Mouse (Mus musculus): ENCODE results near the gene Gsdme.

Gene Gsdme

DNA sequence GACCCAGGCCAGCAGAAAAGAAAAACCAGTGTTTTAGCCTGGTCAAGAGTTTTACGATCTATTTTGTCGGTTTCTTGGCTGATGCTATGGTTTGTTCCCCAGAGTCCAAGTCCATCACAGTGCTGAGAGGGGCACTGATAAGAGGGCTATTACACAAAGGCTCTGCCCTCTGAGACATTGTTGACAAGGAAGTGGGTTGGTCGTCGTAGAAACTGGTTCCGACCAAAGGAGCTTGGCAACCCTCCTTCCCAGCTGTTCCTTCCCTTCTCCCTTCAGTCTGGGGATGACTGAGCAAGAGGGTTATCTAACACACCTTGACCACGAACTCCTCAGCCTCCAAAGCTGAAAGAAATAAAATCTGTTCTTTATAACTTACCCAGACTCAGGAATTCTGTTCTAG is at the start of gene Gsdme:
Gene Gsdme, minus strand, starts transcription at position 193 of the 400 bp plus-strand sequence.
- in situ Hi-C loops (cut with MboI, MseI): no loop called here

DNA sequence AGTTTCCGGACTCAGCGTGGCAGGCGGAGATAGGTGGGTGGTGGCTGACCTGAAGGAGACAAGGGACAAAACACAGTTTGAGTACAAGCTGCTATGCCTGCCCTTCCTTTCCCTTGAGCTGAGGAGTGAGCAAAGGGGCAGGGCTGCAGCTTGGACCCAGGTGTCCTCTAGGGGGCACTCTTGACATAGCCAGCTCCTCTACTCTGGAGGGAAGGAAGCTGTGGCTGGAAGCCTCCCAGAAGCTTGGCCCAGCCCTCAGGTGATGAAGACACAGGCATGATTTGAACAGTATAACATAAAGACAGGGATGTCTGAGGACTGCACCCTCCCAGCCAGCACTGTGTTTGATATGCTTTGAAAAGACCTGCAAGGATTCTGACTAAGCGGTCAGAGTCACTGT is 49.0 kb upstream of the Gsdme start:
- in situ Hi-C loops (cut with MboI, MseI): no loop called here

DNA sequence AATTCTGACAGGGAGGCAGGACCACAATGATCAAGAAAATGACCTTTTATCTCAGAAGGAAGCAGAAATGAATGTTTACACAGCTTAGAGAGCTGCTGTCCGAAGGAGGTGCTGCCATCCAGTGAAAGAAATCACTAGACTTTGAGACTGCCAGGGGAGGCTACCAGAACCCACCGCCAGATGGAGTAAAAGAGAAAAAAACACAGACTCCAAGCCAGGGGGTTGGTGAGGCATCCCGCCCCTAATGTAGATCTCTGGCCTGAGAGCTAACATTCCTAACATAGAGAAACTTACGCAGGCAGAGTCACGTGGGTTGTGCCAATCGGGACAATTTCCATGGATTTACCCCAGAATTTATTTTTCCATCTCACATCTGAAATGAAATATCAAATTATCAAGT is 45.4 kb upstream of the Gsdme start:
- in situ Hi-C loops (cut with MboI, MseI): loop anchor here (5.0 kb wide), 1 partner anchor 228 kb away; no protein-coding TSS in a partner anchor

GRCm38 (mm10) chr6:50306625-50307024 is 43.0 kb upstream of the Gsdme start:
- in situ Hi-C loops (cut with MboI, MseI): loop anchor here (5.0 kb wide), 1 partner anchor 231 kb away; no protein-coding TSS in a partner anchor

DNA sequence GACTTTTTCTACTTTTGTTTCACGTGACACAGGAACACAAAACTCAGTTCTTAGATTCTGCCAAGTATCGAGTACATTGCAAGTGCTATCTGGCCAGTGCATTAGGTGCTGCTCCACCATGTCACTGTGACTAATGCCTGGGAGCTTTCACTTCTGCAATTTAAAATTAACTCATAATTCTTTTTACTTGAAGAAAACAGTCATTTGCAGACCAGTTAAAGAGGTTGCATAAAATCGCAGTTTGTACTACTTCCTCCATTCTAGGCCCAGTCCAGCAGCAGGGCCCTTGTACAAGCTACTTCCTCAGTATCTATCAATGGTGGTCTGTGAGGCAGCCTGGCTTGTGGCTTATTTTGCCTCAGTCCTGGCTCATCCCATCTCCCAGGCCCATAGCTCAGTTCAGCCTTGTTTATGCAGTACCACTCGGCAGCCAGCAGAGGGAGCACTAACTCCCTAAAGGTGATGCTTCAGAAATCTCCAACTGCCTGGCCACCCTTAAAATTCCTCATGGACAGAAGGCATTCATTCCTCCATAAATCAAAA is 41.4 kb upstream of the Gsdme start:
- in situ Hi-C loops (cut with MboI, MseI): loop anchor here (5.0 kb wide), 1 partner anchor 232 kb away; no protein-coding TSS in a partner anchor

DNA sequence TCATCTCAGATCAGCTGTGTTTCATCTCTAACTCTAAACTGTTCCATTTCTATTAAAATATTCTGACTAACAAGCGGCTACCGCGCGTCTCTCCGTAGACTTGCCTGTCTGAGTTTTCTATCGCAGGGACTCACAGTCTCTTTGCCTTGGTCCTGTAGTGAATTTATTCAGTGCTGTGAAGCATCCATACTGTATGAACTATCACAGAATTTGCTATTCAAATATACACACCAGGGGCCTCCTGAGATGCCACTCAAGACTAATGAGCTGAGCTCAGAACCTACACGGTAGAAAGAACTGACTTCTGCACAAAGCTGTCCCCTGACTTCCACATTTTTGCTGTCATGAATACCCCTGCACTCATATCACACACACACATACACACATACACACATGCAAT is 37.5 kb upstream of the Gsdme start:
- in situ Hi-C loops (cut with MboI, MseI): no loop called here

- in situ Hi-C loops (cut with MboI, MseI): no loop called here
These were observed 37.0 kb upstream of the Gsdme start for GRCm38 (mm10) chr6:50300622-50301021.

DNA sequence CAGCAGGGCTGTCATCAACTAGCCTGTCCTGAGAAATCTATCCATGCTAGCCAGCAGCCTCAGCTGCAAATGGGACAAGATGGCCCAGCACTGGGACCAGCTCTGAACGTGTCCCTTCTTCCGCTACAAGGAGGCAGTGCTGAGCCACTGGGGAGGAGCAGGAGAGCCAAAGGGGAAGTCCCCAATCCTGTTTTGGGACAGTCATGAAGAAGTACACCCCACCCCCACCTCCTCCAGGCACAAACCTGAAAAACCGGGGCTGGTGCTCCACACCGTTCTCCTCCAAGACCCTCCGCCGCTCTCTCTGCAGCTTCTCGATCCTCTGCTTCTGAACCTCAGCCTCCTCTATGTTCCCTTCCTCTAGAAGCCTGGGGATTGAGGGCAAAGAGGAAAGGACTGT is 35.4 kb upstream of the Gsdme start:
- in situ Hi-C loops (cut with MboI, MseI): no loop called here

DNA sequence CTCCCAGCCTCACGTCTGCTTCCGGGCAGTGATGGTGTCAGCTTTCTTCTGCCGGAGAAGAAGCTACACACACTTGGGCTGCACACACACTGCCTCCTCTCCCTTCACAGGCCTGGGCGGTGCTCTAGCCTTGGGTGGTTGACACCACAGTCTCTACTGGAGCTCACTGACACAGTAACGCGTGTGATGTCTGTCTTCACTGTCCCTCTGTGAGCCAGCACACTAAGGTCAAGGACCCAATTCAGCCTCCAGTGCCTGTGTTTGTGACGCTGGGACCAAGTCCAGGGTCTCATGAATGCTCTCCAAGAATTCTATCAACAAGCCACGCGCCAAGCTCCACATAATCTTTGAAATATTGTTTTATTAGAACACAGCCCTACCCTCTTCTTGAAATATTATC is 34.0 kb upstream of the Gsdme start:
- in situ Hi-C loops (cut with MboI, MseI): no loop called here

DNA sequence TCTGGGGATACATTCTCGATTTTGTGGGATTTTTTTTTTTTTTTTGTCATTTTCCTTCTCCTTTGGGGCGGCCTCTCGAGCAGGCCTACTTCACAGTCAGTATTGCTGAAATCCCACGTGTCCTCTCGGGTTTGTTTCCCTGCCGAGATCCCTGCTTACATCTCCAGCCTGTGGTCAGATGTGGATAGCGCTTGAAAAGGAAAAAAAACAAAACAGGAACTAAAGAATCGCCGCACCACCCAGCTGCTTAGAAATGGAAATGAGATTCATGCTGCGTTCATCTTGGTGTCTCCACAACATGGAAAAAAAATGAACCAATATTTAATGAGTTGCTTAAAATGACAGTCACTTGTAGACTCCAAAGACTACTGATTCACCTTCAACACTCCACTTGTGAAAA is 31.5 kb upstream of the Gsdme start:
- in situ Hi-C loops (cut with MboI, MseI): no loop called here

DNA sequence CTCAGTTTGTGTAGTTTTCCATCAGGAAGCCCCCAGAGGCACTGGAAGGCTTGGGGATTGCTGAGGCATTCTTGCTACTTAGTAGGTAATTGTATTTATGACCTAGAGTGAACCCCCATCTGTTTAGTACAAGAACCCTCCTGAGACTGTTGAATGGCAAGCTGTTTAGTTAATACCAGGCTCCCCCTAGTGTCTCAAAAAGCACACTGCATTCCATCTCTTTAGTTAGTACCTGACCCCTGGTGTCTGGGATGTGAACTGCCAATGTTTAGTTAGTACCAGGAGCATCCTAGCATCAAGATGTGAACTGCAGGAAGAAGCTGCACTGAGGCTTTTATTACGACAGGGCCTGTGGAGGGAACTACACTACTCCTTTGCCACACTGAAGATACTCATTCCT is 30.5 kb upstream of the Gsdme start:
- in situ Hi-C loops (cut with MboI, MseI): loop anchor here (5.0 kb wide), 1 partner anchor 67 kb away; no protein-coding TSS in a partner anchor

GRCm38 (mm10) chr6:50291650-50292049 is 28.0 kb upstream of the Gsdme start:
- in situ Hi-C loops (cut with MboI, MseI): loop anchor here (5.0 kb wide), 1 partner anchor 64 kb away; no protein-coding TSS in a partner anchor

DNA sequence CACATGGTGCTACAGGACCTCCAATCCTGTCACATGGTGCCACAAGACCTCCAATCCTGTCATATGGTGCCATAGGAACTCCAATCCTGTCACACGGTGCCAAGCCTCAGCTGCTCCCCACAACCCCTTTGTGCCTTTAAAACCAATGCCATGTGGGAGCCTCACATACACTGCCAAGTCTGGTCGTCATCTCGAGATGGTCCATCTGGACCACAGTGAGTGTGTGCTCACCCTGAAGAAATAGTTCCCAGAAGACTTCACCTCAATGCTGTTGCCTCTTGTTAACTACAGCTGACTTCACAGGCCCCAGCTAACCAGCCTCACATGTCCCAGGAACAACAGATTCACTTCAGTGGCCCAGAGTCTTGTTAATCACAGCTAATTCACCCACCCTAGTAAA is 23.2 kb upstream of the Gsdme start:
- in situ Hi-C loops (cut with MboI, MseI): loop anchor here (5.0 kb wide), 1 partner anchor 760 kb away; no protein-coding TSS in a partner anchor

DNA sequence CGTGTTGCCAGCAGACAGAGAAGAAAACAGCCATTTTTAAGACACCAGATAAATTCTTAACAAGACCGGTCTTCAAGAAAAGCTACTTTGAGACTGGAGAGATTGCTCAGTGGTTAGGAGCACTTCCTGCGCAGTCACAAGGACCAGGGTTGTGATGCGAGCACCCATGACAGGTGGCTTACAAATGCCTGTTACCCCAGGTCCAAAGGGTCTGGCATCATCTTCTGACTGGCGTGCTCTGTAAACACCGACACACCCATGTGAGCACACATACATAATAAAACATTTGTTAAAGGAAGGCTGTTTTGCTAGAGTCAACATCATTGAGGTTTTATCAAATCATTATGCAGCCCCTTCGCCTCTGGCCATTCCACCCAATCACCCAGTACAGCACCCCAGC is 16.0 kb upstream of the Gsdme start:
- in situ Hi-C loops (cut with MboI, MseI): no loop called here

- in situ Hi-C loops (cut with MboI, MseI): no loop called here
These were observed 10.3 kb upstream of the Gsdme start for GRCm38 (mm10) chr6:50273947-50274346.

GRCm38 (mm10) chr6:50273416-50273815 is 9.8 kb upstream of the Gsdme start:
- in situ Hi-C loops (cut with MboI, MseI): no loop called here

DNA sequence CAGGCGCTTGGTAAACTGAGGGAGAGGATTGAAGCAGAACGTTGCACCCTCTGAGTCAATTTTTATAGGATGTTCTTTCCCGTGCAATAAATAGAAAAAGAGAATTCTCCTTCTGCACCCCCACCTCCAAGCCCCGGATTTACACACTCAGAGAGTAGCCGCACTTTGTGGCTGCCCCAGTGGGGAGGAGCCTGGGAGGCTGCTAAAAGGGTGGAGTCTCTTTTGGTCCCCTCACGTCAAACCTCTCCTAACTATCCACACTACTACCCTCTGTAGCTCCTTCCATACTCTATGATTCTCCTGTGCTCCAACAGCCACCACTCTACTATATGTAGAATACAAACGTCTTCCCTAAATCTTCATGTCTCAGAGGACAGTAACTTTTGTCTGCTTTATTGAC is 1.4 kb downstream of the Gsdme start:
- in situ Hi-C loops (cut with MboI, MseI): no loop called here

GRCm38 (mm10) chr6:50261922-50262261 is 1.8 kb downstream of the Gsdme start:
- in situ Hi-C loops (cut with MboI, MseI): no loop called here

DNA sequence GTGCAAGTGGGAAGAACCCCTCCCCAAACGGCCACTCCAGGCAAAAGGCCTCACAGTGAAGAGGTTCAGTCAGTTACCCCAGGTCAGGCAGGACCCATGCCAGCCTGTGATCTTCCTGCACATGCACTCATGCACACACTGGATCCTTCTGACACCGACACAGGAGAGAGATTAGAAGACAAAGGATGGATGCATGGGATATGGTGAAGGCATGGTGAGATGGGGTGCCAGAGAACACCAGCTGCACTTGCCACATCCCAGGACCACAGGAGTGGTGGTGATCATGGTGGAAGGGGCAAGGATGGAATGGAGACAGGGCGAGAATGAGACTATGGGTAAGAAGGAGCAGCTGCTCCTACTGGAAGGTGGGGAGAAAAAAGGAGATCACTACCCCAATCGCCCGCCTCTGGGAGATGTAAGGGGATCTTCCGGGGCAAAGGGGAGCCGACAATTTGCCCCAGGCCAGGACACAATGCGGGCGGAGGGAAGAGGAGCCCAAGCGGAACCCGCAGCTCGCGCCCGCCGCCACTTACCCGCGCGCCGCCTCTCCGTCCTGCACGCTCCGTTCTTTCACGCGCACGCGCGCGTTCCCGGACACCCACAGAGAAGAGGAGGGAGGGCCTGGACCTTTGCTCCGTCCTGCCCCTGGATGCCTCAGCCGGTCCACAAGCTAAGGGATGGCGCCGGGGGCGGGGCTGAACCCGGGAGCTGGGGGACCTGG is 2.3 kb downstream of the Gsdme start:
- in situ Hi-C loops (cut with MboI, MseI): no loop called here

- in situ Hi-C loops (cut with MboI, MseI): no loop called here
These were observed 8.3 kb downstream of the Gsdme start for GRCm38 (mm10) chr6:50255356-50255755.

DNA sequence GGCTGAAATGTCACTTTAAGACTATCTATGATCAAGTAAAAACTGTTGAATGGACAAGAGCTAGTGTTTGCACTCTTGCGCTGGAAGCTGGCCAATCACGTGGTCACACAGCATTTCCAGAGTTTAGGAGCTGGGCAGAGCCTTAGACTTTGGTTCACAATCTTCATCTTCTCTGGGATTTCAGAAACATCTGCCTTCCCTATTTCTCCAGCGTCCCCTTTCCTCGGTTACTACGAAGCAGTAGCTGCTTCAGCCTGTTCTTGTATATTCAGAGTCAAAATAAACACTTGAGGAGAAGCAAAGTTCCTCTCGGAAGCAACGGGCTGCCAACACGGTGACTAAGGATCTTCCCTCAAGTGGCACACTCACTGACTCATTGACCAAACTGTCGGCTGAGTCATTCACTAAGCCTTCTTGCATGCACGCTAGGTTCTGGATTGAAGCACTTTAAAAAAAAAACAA is 8.9 kb downstream of the Gsdme start:
- in situ Hi-C loops (cut with MboI, MseI): no loop called here

GRCm38 (mm10) chr6:50252690-50253089 is 11.0 kb downstream of the Gsdme start:
- in situ Hi-C loops (cut with MboI, MseI): no loop called here

- in situ Hi-C loops (cut with MboI, MseI): no loop called here
These were observed 15.9 kb downstream of the Gsdme start for GRCm38 (mm10) chr6:50247791-50248190.

All from regulatory T cell (primary cell).